Mouse (Mus musculus) cerebral cortex, adult 2 months (tissue): ENCODE measurements around the gene Mapk1ip1.

ENCODE experiments used
- WGBS: fragments of 180-500 bp; shearing (Covaris S2); methylation state at CpG from one replicate; pipeline ENCODE4 v1.1.7; 2018; 5-methylcytosine and 5-hydroxymethylcytosine counted together

Mapk1ip1 gene

DNA sequence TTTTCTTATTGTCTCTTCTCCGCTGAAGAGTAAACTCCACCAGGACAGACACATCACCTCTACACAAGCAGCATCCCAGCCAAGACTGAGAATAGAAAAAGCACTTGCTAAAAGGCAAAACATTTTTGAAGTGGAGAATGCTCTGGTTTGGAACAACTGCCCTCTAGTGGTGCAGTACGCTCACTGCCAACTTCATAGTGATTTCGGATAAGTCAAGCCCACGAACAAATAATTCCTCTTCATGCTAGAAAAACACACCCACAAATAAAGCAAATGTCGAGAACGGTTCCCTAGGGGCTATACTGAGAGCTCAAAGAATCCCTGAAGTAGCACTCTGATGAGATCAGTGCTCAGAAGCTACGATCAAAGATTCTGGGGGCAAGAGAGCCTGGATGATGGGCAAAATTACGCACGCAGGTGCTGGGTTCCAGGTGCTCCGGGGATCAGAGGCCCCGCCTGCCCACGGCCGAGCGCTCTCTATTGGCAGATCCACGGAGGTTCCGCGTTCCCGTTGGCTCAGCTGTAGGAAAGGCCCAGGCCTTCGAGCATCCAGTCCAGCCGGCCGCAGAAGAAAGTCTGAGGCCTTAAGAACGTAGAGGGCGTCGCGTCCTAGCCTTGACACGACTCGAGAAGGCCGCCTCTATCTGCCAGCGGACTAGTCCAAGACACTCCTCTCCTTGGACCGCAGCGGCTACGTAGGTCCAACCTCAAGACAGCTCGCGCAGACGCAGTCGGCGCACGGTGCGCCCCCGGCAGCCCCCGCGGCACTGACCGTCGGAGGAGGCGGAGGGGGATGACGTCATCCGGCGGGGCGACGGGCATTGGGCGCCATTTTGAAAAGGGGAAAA is at the start of gene Mapk1ip1, which contains the start of gene Ppp2r2d:
Gene Mapk1ip1 (minus strand): TSS at position 730 of the 848 bp plus-strand sequence.
Gene Ppp2r2d (plus strand): TSS at position 536 of the 848 bp plus-strand sequence.
- WGBS: under 1% methylated on average over 51 of the region's 51 CpGs

GRCm38 (mm10) chr7:138885365-138886289 is 39.6 kb upstream of the Mapk1ip1 start:
- 82% methylated on average over 12 of the region's 13 CpGs for WGBS

DNA sequence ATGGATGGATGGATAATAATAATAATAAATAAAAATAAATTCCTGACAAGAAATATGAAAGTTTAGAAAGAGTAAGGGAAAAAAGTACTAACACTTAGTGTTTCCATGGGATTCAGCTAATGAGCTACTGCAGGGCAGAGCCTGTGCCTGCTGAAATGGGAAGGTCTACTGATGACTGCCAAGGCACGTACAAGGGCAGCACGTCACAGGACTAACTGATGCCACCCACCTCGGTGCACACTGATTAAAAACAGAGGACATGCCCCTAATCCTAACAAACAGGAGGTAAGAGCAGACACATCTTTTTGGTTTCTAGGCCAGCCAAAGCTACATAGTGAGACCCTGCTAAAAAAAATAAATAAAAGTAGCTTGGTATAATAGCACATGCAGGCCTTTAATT is 37.7 kb upstream of the Mapk1ip1 start:
- WGBS: 87% methylated on average over 3 of the region's 3 CpGs

DNA sequence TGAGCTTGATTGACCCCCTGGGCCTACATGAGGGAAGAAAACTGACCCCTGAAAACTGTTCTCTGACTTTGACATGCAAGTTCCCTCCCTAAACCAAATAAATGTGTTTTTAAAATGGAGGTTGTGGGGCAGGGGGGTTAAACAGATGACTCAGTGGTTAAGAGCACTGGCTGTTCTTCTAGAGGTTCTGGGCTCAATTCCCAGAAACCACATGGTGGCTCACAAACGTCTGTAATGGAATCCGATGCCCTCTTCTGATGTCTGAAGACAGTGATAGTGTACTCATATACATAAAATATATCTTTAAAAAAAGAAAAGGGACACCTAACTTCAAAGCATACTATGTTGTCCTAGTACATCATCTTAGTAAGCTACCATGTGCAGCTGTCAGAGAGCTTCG is 29.0 kb upstream of the Mapk1ip1 start:
- 33% methylated on average over 3 of the region's 3 CpGs for WGBS

DNA sequence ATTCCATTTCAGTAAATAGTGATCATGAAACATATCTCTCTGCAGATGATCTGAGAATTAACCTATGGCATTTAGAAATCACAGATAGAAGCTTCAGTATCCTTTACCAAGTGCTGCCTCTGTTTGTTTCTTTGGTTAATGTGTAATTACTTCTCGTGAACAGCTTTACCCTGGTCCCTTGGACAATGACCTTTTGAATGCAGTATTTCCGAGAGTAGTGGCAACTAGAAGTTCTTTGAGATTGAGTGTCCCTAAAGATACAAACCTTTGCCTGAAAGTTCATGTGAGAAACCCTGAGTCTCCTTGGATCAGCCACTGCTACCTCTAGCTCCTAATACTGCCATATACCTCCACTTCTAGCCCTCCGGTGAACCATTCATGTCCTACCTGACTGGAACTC is 26.9 kb upstream of the Mapk1ip1 start:
- 91% methylated on average over 3 of the region's 3 CpGs for WGBS

DNA sequence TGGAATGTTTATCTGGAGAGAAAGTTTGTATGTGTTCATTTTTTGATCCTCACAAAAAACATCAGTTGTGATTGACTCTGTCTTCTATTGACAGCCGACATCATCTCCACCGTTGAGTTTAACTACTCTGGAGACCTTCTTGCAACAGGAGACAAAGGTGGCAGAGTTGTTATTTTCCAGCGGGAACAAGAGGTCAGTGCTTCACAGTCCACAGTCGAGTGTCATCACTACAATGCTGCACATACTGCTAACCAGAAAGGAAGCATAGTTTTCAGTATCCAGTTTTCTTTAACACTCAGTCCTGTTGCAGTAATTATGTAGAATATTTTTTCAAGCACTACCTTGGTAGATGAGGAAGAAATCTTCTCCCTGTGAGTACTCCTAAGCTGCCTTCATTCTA is 22.2 kb upstream of the Mapk1ip1 start:
- WGBS: 92% methylated on average over 4 of the region's 4 CpGs

GRCm38 (mm10) chr7:138867286-138867685 is 21.2 kb upstream of the Mapk1ip1 start:
- 36% methylated on average over 6 of the region's 6 CpGs for WGBS

DNA sequence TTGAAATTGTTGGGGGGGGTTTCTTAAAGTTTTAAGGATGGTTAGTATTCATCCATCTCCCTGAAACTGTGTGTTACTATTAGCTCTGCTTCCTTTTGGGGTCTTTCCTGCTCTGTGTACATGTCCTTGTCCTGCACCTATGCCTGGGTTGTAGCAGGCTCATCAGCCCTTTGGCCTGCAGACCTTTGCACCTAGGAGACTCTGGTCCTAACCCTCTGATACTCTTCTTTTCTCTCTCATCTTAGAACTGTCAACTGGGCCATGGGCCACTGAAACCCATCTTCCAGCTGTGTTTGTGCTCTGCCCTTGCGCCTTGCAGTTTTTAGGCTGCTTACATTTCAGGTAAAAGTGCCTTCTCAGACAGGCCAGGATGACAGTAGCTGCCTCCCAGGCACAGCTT is 18.7 kb upstream of the Mapk1ip1 start:
- 96% methylated on average over 1 of the region's 1 CpGs for WGBS

GRCm38 (mm10) chr7:138863950-138864572 is 18.0 kb upstream of the Mapk1ip1 start:
- 91% methylated on average over 3 of the region's 3 CpGs for WGBS

GRCm38 (mm10) chr7:138856670-138857069 is 10.6 kb upstream of the Mapk1ip1 start:
- WGBS: 39% methylated on average over 2 of the region's 2 CpGs

GRCm38 (mm10) chr7:138854201-138854600 is 8.1 kb upstream of the Mapk1ip1 start:
- 94% methylated on average over 2 of the region's 2 CpGs for whole genome bisulfite sequencing

DNA sequence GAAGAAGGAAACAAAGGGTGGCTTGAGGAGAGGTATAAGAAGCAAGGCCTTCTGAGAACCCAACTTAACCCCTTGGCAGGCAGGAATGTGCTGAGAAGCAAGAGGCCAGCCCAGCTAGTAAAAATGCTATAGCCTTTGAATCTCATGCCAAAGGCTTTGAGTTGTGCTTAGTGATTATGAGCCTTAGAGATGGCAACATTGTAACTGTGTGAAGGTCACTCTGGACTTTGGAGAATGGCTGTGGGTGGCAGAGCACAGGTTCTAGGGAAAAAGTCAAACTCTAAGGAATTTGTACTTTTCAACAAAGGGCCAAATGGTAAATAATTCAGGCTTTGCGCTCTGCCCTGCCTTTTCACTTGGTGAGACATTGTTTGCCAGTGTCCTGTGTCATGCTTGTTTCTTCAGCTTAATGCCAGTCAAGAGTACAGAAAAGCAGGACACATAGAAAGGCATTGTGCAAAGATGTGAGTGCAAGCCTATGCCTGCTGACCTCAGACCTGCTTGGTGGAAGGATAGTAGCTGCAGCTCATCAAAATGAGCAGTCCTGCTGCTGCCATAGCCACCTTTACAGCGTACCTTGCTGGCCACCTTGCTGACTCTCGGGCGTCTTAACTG is 7.5 kb upstream of the Mapk1ip1 start:
- WGBS: 97% methylated on average over 4 of the region's 4 CpGs

DNA sequence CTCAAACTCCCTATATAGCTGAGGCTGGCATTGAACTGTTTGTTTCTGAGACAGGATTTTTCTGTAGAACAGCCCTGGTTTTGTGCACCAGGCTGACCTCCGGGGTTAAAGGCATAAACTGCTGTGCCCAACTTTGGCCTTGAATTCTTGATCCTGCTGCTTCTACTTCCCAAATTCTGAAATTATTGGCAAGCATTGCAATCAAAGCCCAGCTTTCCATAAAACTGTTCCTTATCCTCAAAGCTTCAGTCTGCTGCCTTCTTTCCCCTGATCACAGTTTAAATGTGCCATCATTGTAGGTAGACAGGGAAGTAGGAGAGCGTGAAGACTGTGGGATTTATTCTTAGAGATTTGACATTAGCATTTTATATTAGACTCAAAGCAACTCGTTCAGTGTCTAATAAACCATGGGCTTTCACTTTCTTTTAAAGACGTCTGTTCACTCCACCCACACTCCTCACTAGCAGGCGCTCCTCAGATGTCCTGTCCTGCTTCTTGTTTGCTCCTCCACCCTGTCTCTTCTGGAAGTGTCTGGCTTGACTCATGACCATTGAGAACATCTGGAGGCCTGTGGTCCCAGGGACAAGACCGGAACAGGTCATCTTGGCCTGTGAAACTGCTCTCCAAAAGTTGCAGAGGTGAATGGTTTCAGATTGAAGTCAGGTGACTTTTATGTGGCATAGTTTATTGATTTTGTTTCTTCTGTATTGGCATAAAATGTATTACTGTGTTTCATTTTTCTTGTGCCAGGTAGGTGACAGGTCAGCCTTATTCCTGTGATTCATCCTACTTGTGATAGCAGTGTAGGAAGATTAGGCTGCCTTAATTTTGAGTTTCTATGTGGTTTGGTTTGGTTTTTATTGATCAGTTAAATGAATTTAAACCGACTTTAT is 2.2 kb upstream of the Mapk1ip1 start:
- 45% methylated on average over 7 of the region's 7 CpGs for WGBS

DNA sequence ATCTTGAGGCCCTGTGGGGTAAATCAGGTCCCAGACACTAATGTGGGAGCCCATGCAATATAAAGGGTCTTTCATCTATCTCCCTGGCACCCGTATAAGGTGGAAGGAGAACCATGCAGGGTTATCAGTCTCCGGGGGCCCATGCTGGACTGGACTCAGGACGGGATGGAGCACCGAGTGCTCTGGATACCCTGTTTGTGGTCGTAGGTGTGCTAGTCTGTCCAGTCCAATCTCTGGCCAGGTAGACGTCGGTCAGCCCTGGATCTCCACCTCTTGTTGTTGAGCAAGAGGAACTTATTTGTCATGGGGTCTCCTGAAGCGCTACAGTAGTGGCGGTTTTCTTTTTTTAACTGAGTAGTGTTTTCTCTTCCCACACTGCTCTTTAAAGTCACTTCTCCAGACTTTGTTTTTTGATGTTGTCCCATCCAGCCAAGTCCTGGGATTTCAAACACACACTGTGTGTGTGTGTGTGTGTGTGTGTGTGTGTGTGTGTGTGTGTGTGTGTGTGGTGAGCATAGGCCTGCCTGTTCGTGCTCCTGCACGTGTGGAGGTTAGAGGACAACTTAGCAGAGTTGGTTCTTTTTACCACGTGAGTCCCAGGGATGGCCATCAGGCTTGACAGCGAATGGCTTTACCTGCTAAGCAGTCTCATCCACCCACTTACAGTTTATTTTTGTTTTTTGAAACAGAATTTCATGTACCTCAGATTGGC is 1.4 kb upstream of the Mapk1ip1 start:
- 15% methylated on average over 13 of the region's 13 CpGs for WGBS

DNA sequence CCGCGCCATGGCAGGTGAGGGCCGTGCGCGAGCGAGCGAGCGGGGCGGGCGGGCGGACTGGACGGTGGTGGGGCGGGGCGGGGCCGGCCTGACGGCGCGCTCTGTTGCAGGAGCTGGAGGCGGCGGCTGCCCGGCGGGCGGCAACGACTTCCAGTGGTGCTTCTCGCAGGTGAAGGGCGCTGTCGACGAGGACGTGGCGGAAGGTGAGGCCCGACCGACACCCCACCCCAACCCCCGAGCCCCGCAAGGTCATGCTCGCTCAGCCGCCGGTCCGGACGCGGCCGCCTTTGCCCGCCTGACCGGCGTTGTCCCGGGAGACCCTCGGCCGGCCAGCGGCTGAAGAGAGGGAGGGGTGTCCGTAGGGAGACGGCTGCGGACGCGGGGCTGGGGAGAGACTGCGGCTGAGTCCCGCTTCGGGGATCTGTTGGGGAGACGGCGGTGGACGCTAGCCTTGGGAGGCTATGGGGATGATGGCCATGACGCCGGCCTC is 474 bp upstream of the Mapk1ip1 start:
- WGBS: under 1% methylated on average over 57 of the region's 61 CpGs

GRCm38 (mm10) chr7:138845111-138845510 is 962 bp downstream of the Mapk1ip1 start:
- WGBS: 30% methylated on average over 8 of the region's 8 CpGs

DNA sequence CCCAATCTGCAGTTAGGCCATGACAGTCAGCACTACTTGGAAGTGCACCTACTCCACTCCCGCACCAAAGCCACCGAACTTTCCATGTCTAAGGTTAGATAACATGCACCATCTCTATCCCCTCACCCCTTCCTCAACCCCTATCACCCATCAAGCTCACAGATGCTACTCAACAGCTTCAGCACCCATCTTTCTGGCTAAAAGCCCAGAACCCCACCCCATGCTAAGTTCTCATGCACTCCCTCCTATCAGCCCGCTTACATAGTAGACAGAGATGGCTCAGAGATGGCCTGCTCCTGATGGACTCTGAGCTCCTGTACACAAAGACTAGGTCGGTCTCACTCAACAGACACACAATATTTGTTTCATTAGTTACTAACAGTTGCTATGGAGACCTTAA is 2.7 kb downstream of the Mapk1ip1 start:
- WGBS: 86% methylated on average over 4 of the region's 4 CpGs

GRCm38 (mm10) chr7:138841436-138842151 is 4.5 kb downstream of the Mapk1ip1 start:
- WGBS: 82% methylated on average over 3 of the region's 3 CpGs

DNA sequence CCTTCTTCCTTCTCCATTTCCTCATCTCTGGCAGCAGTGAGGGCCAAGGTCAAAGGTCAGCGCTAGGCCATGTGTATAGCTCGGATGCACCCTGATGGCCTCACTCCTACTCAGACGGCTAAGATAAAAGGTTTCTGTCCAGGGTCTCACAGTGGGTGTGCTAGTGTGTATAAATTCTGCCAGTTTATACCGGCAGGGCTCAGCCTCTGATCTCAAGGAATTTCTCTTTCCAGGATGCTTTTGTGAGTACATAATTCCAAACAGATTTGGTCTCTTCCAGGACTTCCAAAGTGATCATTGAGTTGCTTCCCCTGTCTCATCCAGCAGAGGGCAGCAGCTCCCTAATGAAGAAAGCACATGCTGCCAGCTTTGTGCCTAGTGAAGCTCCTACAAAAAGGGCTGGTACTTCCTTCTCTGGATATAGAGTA is 5.5 kb downstream of the Mapk1ip1 start:
- WGBS: 53% methylated on average over 4 of the region's 4 CpGs
